Mouse (Mus musculus) common myeloid progenitor, adult 5-6 weeks (primary cell): Measurements from ENCODE around the gene Gm3173. TPM values are rescaled to one million over a fixed set of nuclear protein-coding genes. Genes with fewer than 3 reads are reported as not detected.
"Not testable (repeated sequence)": the region's sequence is repeated elsewhere in the genome, so short reads cannot be mapped to it uniquely, and the experiment has no call there.

Experiments used
- ATAC-seq: replicated peaks from 2 replicates; pipeline ENCODE4 v1.8.0; 2016; ENCODE audit warnings: low read depth, mild to moderate bottlenecking, moderate TSS enrichment, inconsistent platforms; ENCODE audit not compliant: poor library complexity, severe bottlenecking
- total RNA-seq: library from RNA; stranded (forward); fragments of 200-1000, 187-1606 nt; gene quantifications from 2 replicates; pipeline ENCODE4 v1.2.3, GENCODE M21; 2017

The Gm3173 gene
- total RNA-seq = not detected in 2 replicates

GRCm38 (mm10) chr14:4430692-4431091 lies at the start of gene Gm3173:
Gene Gm3173, plus strand, starts transcription at chr14:4430992.
- ATAC-seq = not testable (repeated sequence)

GRCm38 (mm10) chr14:4385606-4386005 lies 45.2 kb upstream of the Gm3173 start:
- not testable (repeated sequence) for ATAC-seq

GRCm38 (mm10) chr14:4392841-4393530 lies 37.8 kb upstream of the Gm3173 start:
- ATAC-seq = not testable (repeated sequence)

- ATAC-seq = not testable (repeated sequence)
Observed at GRCm38 (mm10) chr14:4397226-4397625, 33.6 kb upstream of the Gm3173 start, which contains the start of gene Gm3159. Gene Gm3159, plus strand, starts transcription at chr14:4397526.

- not testable (repeated sequence) for ATAC-seq
Observed at GRCm38 (mm10) chr14:4398624-4399023, 32.2 kb upstream of the Gm3173 start.

GRCm38 (mm10) chr14:4400115-4400789 lies 30.5 kb upstream of the Gm3173 start:
- ATAC-seq = not testable (repeated sequence)

GRCm38 (mm10) chr14:4401245-4401644 lies 29.5 kb upstream of the Gm3173 start:
- not testable (repeated sequence) for ATAC-seq

- ATAC-seq = not testable (repeated sequence)
Observed at GRCm38 (mm10) chr14:4403840-4404239, 27.0 kb upstream of the Gm3173 start.

GRCm38 (mm10) chr14:4409939-4410338 lies 20.9 kb upstream of the Gm3173 start:
- not testable (repeated sequence) for ATAC-seq

- ATAC-seq = not testable (repeated sequence)
Observed at GRCm38 (mm10) chr14:4414965-4415835, 15.6 kb upstream of the Gm3173 start, which contains the start of gene Gm3164. Gene Gm3164, plus strand, starts transcription at chr14:4415448.

- not testable (repeated sequence) for ATAC-seq
Observed at GRCm38 (mm10) chr14:4481445-4481844, 50.7 kb downstream of the Gm3173 start, which contains the start of gene Gm3182. Gene Gm3182, plus strand, starts transcription at chr14:4481745.

GRCm38 (mm10) chr14:4499425-4499824 lies 68.6 kb downstream of the Gm3173 start:
- not testable (repeated sequence) for ATAC-seq

- ATAC-seq = not testable (repeated sequence)
Observed at GRCm38 (mm10) chr14:4555105-4555504, 124.3 kb downstream of the Gm3173 start, which contains the start of gene Gm3047. Gene Gm3047, plus strand, starts transcription at chr14:4555405.

Other genes with a start within 250 kb of the Gm3173 start
- not detected in 2 replicates for gene Gm2974, start 248.4 kb upstream of the Gm3173 start, total RNA-seq
- not detected in 2 replicates for gene Gm3138, start 181.4 kb upstream of the Gm3173 start, total RNA-seq
- not detected in 2 replicates for gene Gm3149, start 113.7 kb upstream of the Gm3173 start, total RNA-seq
- gene 2610042L04Rik, start 96.2 kb upstream of the Gm3173 start, total RNA-seq = not detected in 2 replicates
- gene Gm3159, start 33.5 kb upstream of the Gm3173 start, total RNA-seq = not detected in 2 replicates
- not detected in 2 replicates for gene Gm3164, start 15.5 kb upstream of the Gm3173 start, total RNA-seq
- gene Gm3182, start 50.8 kb downstream of the Gm3173 start, total RNA-seq = not detected in 2 replicates
- gene Gm3047, start 124.4 kb downstream of the Gm3173 start, total RNA-seq = not detected in 2 replicates
- not detected in 2 replicates for gene Gm8159, start 201.4 kb downstream of the Gm3173 start, total RNA-seq
- gene Gm3239, start 233.2 kb downstream of the Gm3173 start, total RNA-seq = not detected in 2 replicates